Mouse (Mus musculus) CD8-positive naive resting alpha-beta T cell, adult 57 days (primary cell): Measurements from ENCODE around the gene Ppcs. TPM values are rescaled to one million over a fixed set of nuclear protein-coding genes. Genes with fewer than 3 reads are reported as not detected.

Source experiments
- total RNA-seq: library from RNA; stranded (reverse); gene quantifications from one replicate; pipeline ENCODE4 v1.2.4, GENCODE M21; 2023

Ppcs gene
- 10.3 TPM for total RNA-seq

GRCm38 (mm10) chr4:119422294-119422964 lies at the start of gene Ppcs, which contains the start of gene Zmynd12:
Ppcs (minus strand) TSS chr4:119422420.
Zmynd12 (plus strand) TSS chr4:119422814.

GRCm38 (mm10) chr4:119415072-119415753 lies 7.0 kb downstream of the Ppcs start, which contains the start of gene Ccdc30:
Ccdc30 (minus strand) TSS chr4:119415521.

Other genes starting within 250 kb of the Ppcs start
- 5.1 TPM for gene Zfp691, start 248.2 kb downstream of the Ppcs start, total RNA-seq
- gene Ermap, start 232.4 kb downstream of the Ppcs start, total RNA-seq = 0.86 TPM
- 20.9 TPM for gene Svbp, start 227.1 kb downstream of the Ppcs start, total RNA-seq
- gene Tmem269, start 204.2 kb downstream of the Ppcs start, total RNA-seq = not detected
- gene AU022252, start 189.7 kb downstream of the Ppcs start, total RNA-seq = 7.8 TPM
- gene P3h1, start 189.5 kb downstream of the Ppcs start, total RNA-seq = 5.3 TPM
- not detected for gene Cldn19, start 167.0 kb downstream of the Ppcs start, total RNA-seq
- gene Ybx1, start 127.8 kb downstream of the Ppcs start, total RNA-seq = 331 TPM
- 27.8 TPM for gene Ppih, start 101.9 kb downstream of the Ppcs start, total RNA-seq
- 6.2 TPM for gene Ccdc30, start 6.9 kb downstream of the Ppcs start, total RNA-seq
- gene Zmynd12, start 394 bp upstream of the Ppcs start, total RNA-seq = not detected
- gene Rimkla, start 70.2 kb upstream of the Ppcs start, total RNA-seq = 0.70 TPM
- 75.0 TPM for gene Foxj3, start 114.6 kb upstream of the Ppcs start, total RNA-seq
- gene Frg2f1, start 117.1 kb upstream of the Ppcs start, total RNA-seq = 8.1 TPM
- gene Guca2a, start 215.3 kb upstream of the Ppcs start, total RNA-seq = 2.6 TPM
- not detected for gene Guca2b, start 236.5 kb upstream of the Ppcs start, total RNA-seq